Mouse (Mus musculus) gastrocnemius, adult 8-10 months (tissue): ENCODE measurements around the gene Tsc2. TPM values are rescaled to one million over a fixed set of nuclear protein-coding genes. Genes with fewer than 3 reads are reported as not detected.

Experiments
- DNase-seq, 2 experiments: peaks; one replicate each; pipeline ENCODE4 v3.0.0; 2022; ENCODE audit warnings: low spot score in 2 of 2
- total RNA-seq, 4 experiments: library from RNA; stranded (reverse); gene quantifications; 2 replicates each; pipeline ENCODE4 v1.2.4; 2022

Gene Tsc2
- total RNA-seq, 4 experiments from 2014 or later: 75.8 to 86.4 (median 82.7) TPM

DNA sequence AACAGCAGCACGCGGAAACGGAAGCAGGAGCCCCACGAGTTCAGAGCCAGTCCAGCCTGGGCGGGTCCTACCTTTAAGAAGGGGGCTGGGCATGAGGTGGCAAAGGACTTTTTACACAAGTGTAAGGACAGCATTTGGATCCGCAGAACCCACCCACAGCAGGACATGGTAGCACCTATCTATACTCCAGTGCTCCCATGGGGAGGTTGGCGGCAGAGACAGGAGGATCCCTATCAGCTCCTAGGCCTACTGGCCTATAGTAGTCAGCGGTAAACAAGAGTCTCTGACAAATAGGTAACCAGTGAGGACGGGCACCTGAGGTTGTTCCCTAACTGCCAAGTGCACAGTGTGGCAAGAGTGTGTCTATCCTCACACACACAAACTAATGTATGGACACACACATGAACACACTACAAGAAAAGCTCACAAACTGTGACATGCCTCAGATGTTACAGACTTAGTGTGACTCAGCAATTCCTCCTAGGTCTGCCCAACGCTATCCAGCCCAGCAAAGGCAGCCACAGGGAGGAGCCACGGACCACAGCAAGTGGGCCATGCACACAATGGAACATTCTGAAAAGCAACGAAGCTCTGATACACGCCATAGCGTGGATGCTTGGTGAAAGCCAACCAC lies 14.8 kb downstream of the Tsc2 start:
- no peak for DNase-seq

GRCm38 (mm10) chr17:24610711-24611110 lies 21.7 kb downstream of the Tsc2 start:
- no peak for DNase-seq

- DNase-seq: no peak
Measured at GRCm38 (mm10) chr17:24608874-24609273, 23.6 kb downstream of the Tsc2 start.

GRCm38 (mm10) chr17:24608370-24608769 lies 24.1 kb downstream of the Tsc2 start:
- no peak for DNase-seq

- DNase-seq: no peak
Measured at GRCm38 (mm10) chr17:24604557-24604956, 27.9 kb downstream of the Tsc2 start.

DNA sequence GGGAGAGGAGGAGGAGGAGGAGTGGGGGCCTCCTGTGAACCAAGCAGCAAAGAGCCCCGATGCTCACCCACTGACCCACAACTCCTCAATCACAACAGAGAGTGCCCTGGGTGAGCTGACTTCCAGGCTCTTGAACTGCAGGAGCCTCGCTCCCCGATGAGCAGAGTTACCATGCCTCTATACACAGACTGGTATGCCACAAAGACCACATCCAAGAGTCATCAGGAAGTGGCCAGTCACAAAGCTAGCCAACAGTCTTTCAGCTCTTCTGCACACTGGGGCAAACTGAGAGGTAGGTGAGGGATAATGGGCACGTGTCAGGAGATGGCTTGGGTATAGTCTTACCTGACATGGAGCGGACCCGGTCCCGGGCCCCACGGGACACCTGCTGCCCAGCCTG lies 28.5 kb downstream of the Tsc2 start:
- DNase-seq: no peak

DNA sequence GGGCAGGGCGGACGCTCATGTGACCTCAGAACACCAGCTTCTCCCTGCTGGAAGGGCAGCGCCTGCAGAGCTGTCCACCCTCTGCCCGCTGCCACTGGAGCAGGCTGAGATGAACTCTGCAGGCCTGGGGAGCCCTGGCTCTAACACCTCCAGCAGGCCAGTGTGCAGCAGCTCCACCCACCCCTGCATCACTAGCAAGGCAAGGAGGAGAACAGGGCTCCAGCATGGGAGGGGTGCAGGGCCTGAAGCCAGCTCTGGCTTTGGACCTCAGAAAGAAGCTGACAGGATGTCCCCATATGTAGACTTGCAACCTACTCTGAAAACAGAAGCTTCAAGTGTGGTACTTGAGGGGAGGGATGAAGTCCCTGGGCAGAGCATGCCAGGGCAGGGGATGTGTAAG lies 31.9 kb downstream of the Tsc2 start:
- no peak for DNase-seq

DNA sequence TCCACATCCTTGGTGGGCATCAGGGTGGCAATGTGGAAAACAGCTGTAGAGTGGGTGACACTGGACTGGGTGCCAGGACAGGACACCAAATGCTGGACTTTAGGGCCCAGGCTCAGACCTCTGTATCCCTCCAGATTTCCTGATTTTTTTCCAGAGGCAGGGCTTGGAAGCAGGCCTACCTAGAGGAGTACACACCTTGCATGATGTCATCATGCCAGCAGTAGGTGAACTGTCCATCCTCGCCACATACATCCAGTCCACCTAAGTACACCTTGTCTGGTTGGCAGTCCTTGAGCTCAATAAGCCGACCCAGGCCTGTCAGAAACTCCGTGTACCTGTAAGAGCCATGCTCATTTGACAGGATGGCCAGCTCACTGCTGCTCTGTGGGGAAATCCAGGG lies 34.4 kb downstream of the Tsc2 start:
- no peak for DNase-seq

GRCm38 (mm10) chr17:24596471-24597183 lies 35.8 kb downstream of the Tsc2 start:
- no peak for DNase-seq

DNA sequence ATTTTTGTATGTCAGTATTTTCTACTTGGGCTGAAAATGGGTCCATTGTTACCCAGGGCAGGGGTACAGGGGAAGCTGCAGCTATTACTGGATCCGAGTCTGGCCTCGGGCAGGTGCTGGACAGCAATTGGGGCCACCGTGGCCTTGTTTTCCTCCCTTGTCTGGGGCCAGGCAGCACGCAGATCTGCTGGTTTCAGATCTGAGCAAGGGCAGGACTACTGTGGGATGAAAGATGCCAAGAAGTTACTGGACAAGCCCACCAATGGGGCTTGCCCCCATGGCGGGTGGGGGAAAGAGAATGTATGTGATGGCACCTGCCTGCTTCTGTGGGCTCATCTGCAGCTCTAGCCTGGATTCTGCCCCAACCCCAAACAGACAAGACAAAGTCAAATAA lies 36.4 kb downstream of the Tsc2 start:
- no peak for DNase-seq

GRCm38 (mm10) chr17:24595126-24596072 lies 37.0 kb downstream of the Tsc2 start:
- no peak for DNase-seq

GRCm38 (mm10) chr17:24593992-24594890 lies 38.2 kb downstream of the Tsc2 start:
- no peak for DNase-seq

- DNase-seq: no peak
Measured at GRCm38 (mm10) chr17:24593248-24593647, 39.2 kb downstream of the Tsc2 start.

- DNase-seq: no peak
Measured at GRCm38 (mm10) chr17:24591695-24592094, 40.7 kb downstream of the Tsc2 start.

DNA sequence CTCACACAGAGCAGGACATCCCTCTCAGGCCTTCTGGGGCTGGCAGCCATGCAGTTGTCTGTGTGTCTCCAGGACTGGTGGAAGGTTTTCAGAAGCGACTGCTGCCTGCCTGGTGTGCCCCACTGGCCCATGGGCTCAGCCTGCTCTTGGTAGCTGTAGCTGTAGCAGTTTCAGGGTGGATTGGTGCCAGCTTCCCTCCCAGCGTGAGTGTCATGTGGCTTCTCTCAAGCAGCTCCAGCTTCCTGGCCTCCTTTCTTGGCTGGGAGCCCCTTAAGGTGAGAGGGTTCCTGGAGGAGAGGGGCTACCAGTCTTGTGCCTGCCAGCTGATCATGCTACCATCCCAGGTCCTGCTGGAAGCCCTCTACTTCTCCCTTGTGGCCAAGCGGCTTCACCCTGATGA lies 41.5 kb downstream of the Tsc2 start:
- peak in 1 of 2 experiments; percentile 29 for DNase-seq

- DNase-seq: no peak
Measured at GRCm38 (mm10) chr17:24586532-24586931, 45.9 kb downstream of the Tsc2 start.

DNA sequence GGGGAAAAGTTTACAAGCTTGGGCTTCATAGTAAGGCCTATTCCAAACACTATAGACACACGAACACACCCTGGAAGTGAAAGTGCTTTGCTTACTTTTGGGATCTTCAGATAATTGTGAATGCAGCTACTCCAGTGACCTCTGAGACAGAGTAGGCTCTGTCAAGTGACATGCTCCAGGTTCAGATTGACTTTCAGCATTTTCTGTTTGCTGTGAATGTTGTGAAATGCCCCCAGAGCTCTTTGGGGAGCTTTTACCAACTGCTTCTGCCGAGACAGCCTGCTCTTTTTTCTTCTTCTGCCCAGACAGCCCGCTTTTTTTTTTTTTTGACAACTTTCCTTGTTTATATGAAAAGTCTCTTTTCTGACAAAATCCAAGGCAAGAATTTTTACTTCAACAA lies 47.9 kb downstream of the Tsc2 start:
- DNase-seq: no peak

DNA sequence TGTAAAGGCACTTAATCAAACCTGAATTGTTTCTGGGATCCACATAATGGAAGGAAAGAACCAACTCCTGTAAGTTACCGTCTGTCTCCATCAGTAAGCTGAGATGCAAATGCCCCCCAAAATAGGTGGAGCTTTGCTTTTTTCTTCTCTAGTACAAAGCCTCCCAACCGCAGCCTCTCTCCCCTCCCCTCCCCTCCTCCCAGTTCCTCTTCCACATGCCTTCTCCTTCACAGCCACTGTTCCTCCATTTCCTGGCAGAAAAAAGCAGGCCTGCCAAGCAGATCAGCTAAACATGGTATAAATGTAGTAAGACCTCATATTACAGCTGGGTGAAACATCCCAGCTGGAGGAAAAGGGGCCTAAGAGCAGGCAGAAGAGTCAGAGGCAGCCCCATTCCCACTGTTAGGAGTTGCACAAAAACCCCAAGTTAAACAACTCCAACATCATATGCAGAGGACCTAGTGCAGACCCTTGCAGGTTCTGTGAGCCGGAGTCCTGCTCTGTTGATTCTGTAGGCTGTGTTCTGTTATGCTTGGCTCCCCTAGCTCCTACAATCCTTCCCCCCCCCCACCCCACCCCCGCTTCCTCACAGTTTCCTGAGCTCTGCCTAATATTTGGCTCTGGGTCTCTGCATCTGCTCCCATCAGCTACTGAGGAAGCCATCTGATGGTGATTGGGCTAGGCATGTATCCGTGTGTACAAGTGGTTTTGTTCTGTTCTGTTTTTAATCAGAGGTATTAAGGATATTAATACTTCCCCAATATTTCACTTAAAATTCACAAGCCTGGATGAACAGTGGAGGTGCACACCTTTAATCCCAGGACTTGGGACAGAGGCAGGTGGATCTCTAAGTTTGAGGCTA lies 48.6 kb downstream of the Tsc2 start:
- DNase-seq: no peak

DNA sequence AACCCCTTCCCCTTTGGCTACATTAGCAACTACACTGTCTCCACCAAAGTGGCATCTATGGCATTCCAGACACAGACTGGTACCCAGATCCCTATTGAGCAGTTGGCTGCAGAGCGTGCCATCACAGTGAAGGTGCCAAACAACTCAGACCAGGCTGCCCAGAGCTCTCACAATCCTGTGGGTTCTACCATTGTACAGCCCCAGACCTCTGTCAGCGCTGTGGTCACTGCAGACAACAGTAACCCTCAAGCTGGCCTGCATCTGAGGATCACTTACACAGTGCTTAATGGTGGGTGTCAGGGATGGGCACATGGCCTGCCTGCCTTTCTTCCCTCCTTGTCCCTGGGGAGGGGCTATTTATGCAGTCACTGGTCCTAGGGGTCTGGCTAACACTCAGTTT lies 52.1 kb downstream of the Tsc2 start:
- no peak for DNase-seq

- no peak for DNase-seq
Measured at GRCm38 (mm10) chr17:24579532-24579931, 52.9 kb downstream of the Tsc2 start.
